Mouse (Mus musculus) liver, embryonic 13.5 days (tissue): ENCODE measurements at regions not wholly inside any gene's neighbourhood (a gene's known extent, or its start where the extent isn't known, plus 50 kb on each side); places are given as distances from the start of the nearest gene placed in this dataset.

Experiments
- ATAC-seq: fragments of 200-750 bp; cut with Nextera tagmentation; 2 replicates; pipeline ENCODE4 v1.8.0; 2017; ENCODE audit warnings: low read depth, mild to moderate bottlenecking, moderate number of reproducible peaks, moderate library complexity
- DNase-seq: peaks from one replicate; pipeline ENCODE4 v3.0.0; 2022
- H3K27ac ChIP-seq: fragments of 300-500 bp; sonication (generic); 2 replicates; pipeline ENCODE4 v1.5.1; 2015; ENCODE audit warnings: moderate library complexity, mild to moderate bottlenecking, inconsistent platforms
- H3K27me3 ChIP-seq: fragments of 300-500 bp; sonication (generic); 2 replicates; pipeline ENCODE4 v1.6.1; 2015; ENCODE audit warnings: mild to moderate bottlenecking, inconsistent platforms
- H3K36me3 ChIP-seq: fragments of 300-500 bp; sonication (generic); 2 replicates; pipeline ENCODE4 v1.6.1; 2015; ENCODE audit warnings: mild to moderate bottlenecking, inconsistent platforms
- H3K4me1 ChIP-seq: fragments of 300-500 bp; sonication (generic); replicated peaks from 2 replicates; pipeline ENCODE4 v1.6.1; 2015; ENCODE audit warnings: inconsistent platforms
- H3K4me2 ChIP-seq: fragments of 300-500 bp; sonication (generic); 2 replicates; pipeline ENCODE4 v1.6.1; 2015; ENCODE audit warnings: inconsistent platforms, mild to moderate bottlenecking, moderate library complexity
- H3K4me3 ChIP-seq: fragments of 300-500 bp; sonication (generic); replicated peaks from 2 replicates; pipeline ENCODE4 v1.5.1; 2015; ENCODE audit warnings: mild to moderate bottlenecking, inconsistent platforms
- H3K9ac ChIP-seq: fragments of 300-500 bp; sonication (generic); 2 replicates; pipeline ENCODE4 v1.6.1; 2015; ENCODE audit warnings: mild to moderate bottlenecking, inconsistent platforms
- H3K9me3 ChIP-seq: fragments of 300-500 bp; sonication (generic); replicated peaks from 2 replicates; pipeline ENCODE4 v1.6.1; 2016; ENCODE audit warnings: inconsistent platforms
- WGBS: fragments of 180-500 bp; shearing (Covaris S2); methylation state at CpG from one replicate; pipeline ENCODE4 v1.1.7; 2015; ENCODE audit not compliant: insufficient replicate concordance; 5-methylcytosine and 5-hydroxymethylcytosine counted together

DNA sequence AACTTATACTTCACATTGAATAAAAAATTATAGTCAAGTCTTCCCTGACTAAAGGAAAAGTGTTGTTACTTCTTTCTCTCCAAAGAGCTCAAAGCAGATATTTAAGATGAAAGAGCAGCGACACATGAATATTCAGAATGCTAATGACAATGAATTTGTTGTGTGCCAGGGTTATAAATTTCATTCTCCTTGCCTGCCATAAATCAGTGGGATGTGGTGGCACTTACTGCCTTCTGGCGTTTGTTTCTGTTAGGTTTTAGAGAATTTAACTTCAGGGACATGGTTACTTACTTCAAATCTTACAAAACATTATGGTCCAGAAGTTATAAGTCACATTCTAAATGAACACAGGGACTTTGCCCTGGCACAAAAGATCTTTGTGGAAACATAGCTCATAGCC is 380.4 kb downstream of the Samd5 start:
- no peak for DNase-seq
- no peaks in the 10 kb centered on the region for H3K27me3 ChIP-seq
- no peak for ATAC-seq
- H3K4me3 ChIP-seq = no peak overlapping the region
- no peaks in the 10 kb centered on the region for H3K4me1 ChIP-seq
- H3K9me3 ChIP-seq = no peaks in the 10 kb centered on the region
- H3K9ac ChIP-seq = no peak overlapping the region
- no peak overlapping the region for H3K4me2 ChIP-seq
- no peak overlapping the region for H3K27ac ChIP-seq
- 56% methylated on average over 2 of the region's 2 CpGs for WGBS
- H3K36me3 ChIP-seq = no peaks in the 10 kb centered on the region

DNA sequence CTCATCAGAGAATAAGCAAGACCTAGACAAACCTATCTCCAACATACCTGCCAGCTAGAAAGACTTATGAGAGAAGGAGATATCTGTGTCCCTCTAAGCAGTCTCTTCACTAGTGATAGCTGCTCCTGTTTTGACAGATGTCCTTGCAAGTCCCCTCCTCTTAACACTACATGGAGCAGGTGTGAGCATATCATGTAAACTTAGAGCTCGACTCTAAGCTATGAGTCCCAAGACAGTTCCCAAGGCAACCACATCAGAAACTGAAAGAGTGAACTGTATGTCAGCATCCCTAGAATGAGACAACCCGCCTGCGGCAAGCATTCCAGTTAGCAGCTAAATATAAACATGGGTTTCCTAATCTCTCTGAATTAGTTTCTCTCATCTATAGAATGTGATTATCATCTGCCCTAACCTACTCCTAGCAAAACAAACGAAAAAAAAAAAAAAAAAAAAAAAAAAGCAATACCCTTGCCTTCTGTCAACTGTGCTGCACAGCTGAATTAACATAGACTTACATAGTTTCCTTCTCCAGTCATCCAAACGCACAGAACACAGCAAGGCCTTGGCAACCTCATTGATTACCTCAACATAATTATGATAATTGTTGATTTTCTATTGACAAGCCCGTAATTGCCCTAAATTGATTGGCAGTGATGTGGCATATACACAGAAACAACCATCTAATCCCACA is 383.4 kb downstream of the Samd5 start:
- Histone ChIP-seq H3K4me1 (no peaks in the 10 kb centered on the region), H3K4me3 (no peak overlapping the region), H3K9me3 (no peaks in the 10 kb centered on the region), H3K9ac (no peak overlapping the region), H3K4me2 (no peak overlapping the region), H3K27ac (no peak overlapping the region), H3K27me3 (no peaks in the 10 kb centered on the region), H3K36me3 (no peaks in the 10 kb centered on the region)
- no peak for DNase-seq
- WGBS = 59% methylated on average over 6 of the region's 6 CpGs
- ATAC-seq = no peak

DNA sequence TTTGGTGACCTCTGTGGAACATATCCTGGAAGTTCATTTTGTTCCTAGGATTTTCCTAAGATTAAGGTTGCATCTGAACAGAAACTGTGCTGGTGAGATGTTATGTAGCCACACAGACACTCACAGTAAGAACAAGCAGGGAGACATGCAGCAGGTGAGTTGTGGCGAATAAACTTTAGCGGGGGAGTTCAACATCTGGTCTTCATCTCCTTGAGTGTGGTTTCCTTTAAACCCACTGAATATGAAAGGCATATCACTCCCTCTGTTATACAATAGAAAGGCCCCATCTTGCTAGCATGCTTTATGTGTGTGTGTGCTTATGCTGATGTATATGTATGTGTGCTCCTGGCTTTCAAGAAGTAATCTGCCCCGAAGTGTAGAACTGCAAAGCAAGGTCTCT is 387.1 kb upstream of the Sash1 start:
- H3K27ac ChIP-seq = no peak overlapping the region
- no peaks in the 10 kb centered on the region for H3K27me3 ChIP-seq
- H3K4me1 ChIP-seq = no peaks in the 10 kb centered on the region
- H3K4me2 ChIP-seq = no peak overlapping the region
- no peak overlapping the region for H3K9ac ChIP-seq
- 72% methylated on average over 3 of the region's 3 CpGs for WGBS
- no peak overlapping the region for H3K4me3 ChIP-seq
- ATAC-seq = no peak
- DNase-seq = no peak
- H3K36me3 ChIP-seq = no peaks in the 10 kb centered on the region
- H3K9me3 ChIP-seq = no peaks in the 10 kb centered on the region

DNA sequence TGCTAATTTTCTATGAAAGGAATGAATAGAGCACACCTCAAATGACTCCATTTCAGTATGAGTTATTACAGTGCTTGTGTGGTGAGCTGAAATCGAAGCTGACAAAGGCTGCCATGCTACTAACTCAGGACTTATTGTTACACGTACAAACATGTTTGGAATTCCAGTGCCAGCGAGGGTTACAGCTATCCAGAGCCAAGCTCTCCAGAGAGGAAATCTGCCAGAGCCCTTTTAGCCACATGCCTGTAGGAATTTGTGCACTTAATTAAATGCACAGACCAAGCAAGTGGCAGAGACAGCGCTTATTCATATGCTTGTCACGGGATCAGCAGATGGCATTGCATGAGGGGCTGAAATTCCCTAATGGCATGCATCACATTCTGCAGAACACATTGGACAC is 386.4 kb upstream of the Sash1 start:
- H3K27me3 ChIP-seq = no peaks in the 10 kb centered on the region
- no peak for DNase-seq
- no peaks in the 10 kb centered on the region for H3K9me3 ChIP-seq
- ATAC-seq = no peak
- no peaks in the 10 kb centered on the region for H3K4me1 ChIP-seq
- no peak overlapping the region for H3K27ac ChIP-seq
- no peak overlapping the region for H3K9ac ChIP-seq
- no peaks in the 10 kb centered on the region for H3K36me3 ChIP-seq
- no peak overlapping the region for H3K4me2 ChIP-seq
- 51% methylated on average over 5 of the region's 5 CpGs for WGBS
- no peak overlapping the region for H3K4me3 ChIP-seq

DNA sequence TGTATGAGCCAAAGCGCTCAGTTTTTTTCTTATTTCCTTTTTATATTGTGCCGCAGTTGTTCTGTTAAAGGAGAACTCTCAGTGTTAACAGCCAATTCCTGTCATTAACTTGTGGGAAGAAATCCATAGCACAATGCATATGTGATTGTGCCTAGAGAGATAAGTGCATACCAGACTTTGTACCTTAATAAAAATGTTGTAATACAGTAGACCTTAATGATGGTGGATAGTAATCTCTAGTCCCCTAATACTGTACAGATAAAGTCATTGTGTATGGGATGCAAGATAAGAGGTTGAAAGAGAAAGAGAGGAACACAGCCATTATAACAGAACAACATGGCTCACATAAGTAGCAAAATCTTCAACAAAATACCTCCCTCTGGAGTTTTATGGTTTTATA is 379.7 kb upstream of the Sash1 start:
- no peaks in the 10 kb centered on the region for H3K27me3 ChIP-seq
- H3K4me2 ChIP-seq = no peak overlapping the region
- DNase-seq (no peak), ATAC-seq (no peak)
- H3K9ac ChIP-seq = no peak overlapping the region
- no peak overlapping the region for H3K4me3 ChIP-seq
- 84% methylated on average over 2 of the region's 2 CpGs for WGBS
- no peaks in the 10 kb centered on the region for H3K4me1 ChIP-seq
- H3K9me3 ChIP-seq = no peaks in the 10 kb centered on the region
- no peak overlapping the region for H3K27ac ChIP-seq
- no peaks in the 10 kb centered on the region for H3K36me3 ChIP-seq

GRCm38 (mm10) chr10:9264309-9265000 is 378.6 kb upstream of the Sash1 start:
- no peaks in the 10 kb centered on the region for H3K4me1 ChIP-seq
- DNase-seq (no peak), ATAC-seq (no peak)
- WGBS = 61% methylated on average over 12 of the region's 12 CpGs
- no peaks in the 10 kb centered on the region for H3K9me3 ChIP-seq
- no peaks in the 10 kb centered on the region for H3K36me3 ChIP-seq
- H3K4me3 ChIP-seq = no peak overlapping the region
- H3K9ac ChIP-seq = no peak overlapping the region
- H3K4me2 ChIP-seq = no peak overlapping the region
- no peak overlapping the region for H3K27ac ChIP-seq
- no peaks in the 10 kb centered on the region for H3K27me3 ChIP-seq

DNA sequence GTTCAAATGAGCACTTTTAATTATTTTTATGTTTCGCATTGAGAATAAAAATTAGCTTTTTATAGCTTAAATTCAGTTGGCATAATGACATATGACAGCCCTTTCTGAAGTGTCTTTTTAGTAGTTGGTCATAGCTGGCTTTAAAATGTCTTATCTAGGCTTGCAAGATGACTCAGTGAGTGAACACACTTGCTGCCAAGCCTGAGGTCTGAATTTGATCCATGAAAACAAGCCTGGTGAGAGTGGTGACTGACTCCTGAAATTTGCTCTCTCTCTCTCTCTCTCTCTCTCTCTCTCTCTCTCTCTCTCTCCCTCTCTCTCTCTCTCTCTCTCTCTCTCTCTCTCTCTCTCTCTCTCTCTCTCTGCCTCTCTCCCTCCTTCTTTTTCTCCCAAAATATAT is 372.8 kb upstream of the Sash1 start:
- ATAC-seq (no peak), DNase-seq (no peak)
- Histone ChIP-seq H3K4me2 (no peak overlapping the region), H3K27ac (no peak overlapping the region), H3K4me1 (no peaks in the 10 kb centered on the region), H3K9me3 (no peaks in the 10 kb centered on the region), H3K36me3 (no peaks in the 10 kb centered on the region), H3K27me3 (no peaks in the 10 kb centered on the region), H3K9ac (no peak overlapping the region), H3K4me3 (no peak overlapping the region)
- WGBS = 51% methylated on average over 1 of the region's 1 CpGs

GRCm38 (mm10) chr10:9252941-9253217 is 367.0 kb upstream of the Sash1 start:
- no peaks in the 10 kb centered on the region for H3K9me3 ChIP-seq
- H3K27me3 ChIP-seq = no peaks in the 10 kb centered on the region
- H3K4me2 ChIP-seq = no peak overlapping the region
- no peak overlapping the region for H3K4me3 ChIP-seq
- no peak for DNase-seq
- no peak overlapping the region for H3K9ac ChIP-seq
- no peaks in the 10 kb centered on the region for H3K36me3 ChIP-seq
- no peak overlapping the region for H3K27ac ChIP-seq
- no peak for ATAC-seq
- no peaks in the 10 kb centered on the region for H3K4me1 ChIP-seq
- WGBS = 15% methylated on average over 3 of the region's 3 CpGs

GRCm38 (mm10) chr10:9252120-9252940 is 366.5 kb upstream of the Sash1 start:
- WGBS = 43% methylated on average over 7 of the region's 7 CpGs

GRCm38 (mm10) chr10:9243281-9243618 is 357.4 kb upstream of the Sash1 start:
- H3K36me3 ChIP-seq = no peaks in the 10 kb centered on the region
- H3K4me2 ChIP-seq = no peak overlapping the region
- no peak for DNase-seq
- H3K27me3 ChIP-seq = no peaks in the 10 kb centered on the region
- no peak overlapping the region for H3K27ac ChIP-seq
- no peak overlapping the region for H3K9ac ChIP-seq
- no peaks in the 10 kb centered on the region for H3K9me3 ChIP-seq
- ATAC-seq = no peak
- 61% methylated on average over 4 of the region's 4 CpGs for WGBS
- H3K4me3 ChIP-seq = no peak overlapping the region
- no peaks in the 10 kb centered on the region for H3K4me1 ChIP-seq

More at GRCm38 (mm10) chr10:9252120-9252940, 366.5 kb upstream of the Sash1 start:
- Histone ChIP-seq H3K9ac (no peak overlapping the region), H3K4me2 (no peak overlapping the region), H3K4me3 (no peak overlapping the region), H3K9me3 (no peaks in the 10 kb centered on the region), H3K4me1 (no peaks in the 10 kb centered on the region), H3K27ac (no peak overlapping the region), H3K27me3 (no peaks in the 10 kb centered on the region), H3K36me3 (no peaks in the 10 kb centered on the region)
- ATAC-seq = no peak
- no peak for DNase-seq

DNA sequence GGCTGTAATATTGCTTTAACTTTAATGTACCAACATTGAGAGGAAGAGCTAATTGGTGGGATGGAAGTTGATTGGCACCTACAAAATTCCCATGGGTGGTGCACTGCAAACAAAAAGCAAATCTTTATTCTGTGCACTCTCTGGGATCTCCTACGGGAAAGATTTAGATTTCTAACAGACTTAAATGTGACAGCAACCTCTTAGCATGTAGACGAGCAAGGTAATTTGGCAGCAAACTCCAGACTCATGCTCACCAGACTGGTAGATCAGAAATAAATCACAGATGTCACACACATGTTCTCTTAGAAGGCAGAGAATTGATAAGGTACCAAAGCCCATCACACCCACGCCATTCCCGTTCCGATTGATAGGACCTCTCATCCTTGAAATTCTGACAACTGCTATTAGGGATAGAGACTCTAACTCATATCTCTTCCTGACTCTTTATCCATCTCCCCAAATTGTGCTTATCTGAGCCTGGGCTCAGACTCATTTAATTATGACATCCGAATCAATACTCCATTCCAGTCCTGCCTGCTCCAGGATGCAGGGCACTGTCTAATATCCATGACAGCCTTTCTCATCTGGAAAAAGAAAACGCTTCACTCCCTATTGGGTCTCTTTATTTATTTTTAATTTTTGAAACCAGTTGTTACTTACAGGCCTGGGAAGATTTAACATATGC is 356.9 kb upstream of the Sash1 start:
- DNase-seq = no peak
- no peak overlapping the region for H3K27ac ChIP-seq
- H3K4me1 ChIP-seq = no peaks in the 10 kb centered on the region
- no peaks in the 10 kb centered on the region for H3K36me3 ChIP-seq
- no peaks in the 10 kb centered on the region for H3K9me3 ChIP-seq
- H3K4me3 ChIP-seq = no peak overlapping the region
- H3K27me3 ChIP-seq = no peaks in the 10 kb centered on the region
- no peak overlapping the region for H3K9ac ChIP-seq
- 64% methylated on average over 7 of the region's 7 CpGs for WGBS
- H3K4me2 ChIP-seq = no peak overlapping the region
- no peak for ATAC-seq
